Mouse (Mus musculus): Measurements from ENCODE around the gene Irgc1. TPM values are rescaled to one million over a fixed set of nuclear protein-coding genes. Genes with fewer than 3 reads are reported as not detected.
A peak's percentile ranks its signal among the peaks of the same experiment; 100 is the strongest.

The Irgc1 gene
- polyA plus RNA-seq, 1 experiment from 2014 or later: not detected

- Histone ChIP-seq H3K27me3 (ENCODE audit: control insufficient read depth, insufficient read depth, low read depth, low read length) (peaks cover 15% of the 10 kb centered on the region), H3K4me2 (ENCODE audit: low read depth, low read length) (no peak overlapping the region), H3K4me3 (ENCODE audit: low read length) (no peak overlapping the region), H3K9me3 (ENCODE audit: control insufficient read depth, low read length) (no peaks in the 10 kb centered on the region), H3K27ac (ENCODE audit: low read length) (no peak overlapping the region), H3K36me3 (ENCODE audit: control insufficient read depth, insufficient read depth, low read length) (no peaks in the 10 kb centered on the region), H3K9ac (ENCODE audit: low read length) (no peak overlapping the region), H3K4me1 (replicated peaks; ENCODE audit: control insufficient read depth, insufficient read depth, low read length) (no peaks in the 10 kb centered on the region)
- ATAC-seq (ENCODE audit: low read depth): no peak
- 90% methylated on average over 15 of the region's 15 CpGs for WGBS
Measured at GRCm38 (mm10) chr7:24430551-24431345, 21.3 kb downstream of the Irgc1 start.

GRCm38 (mm10) chr7:24429413-24430112 lies 22.5 kb downstream of the Irgc1 start:
- no peaks in the 10 kb centered on the region for H3K9me3 ChIP-seq (ENCODE audit: control insufficient read depth, low read length)
- no peaks in the 10 kb centered on the region for H3K36me3 ChIP-seq (ENCODE audit: control insufficient read depth, insufficient read depth, low read length)
- ATAC-seq (ENCODE audit: low read depth): no peak
- H3K27ac ChIP-seq (ENCODE audit: low read length): no peak overlapping the region
- H3K4me3 ChIP-seq (ENCODE audit: low read length): no peak overlapping the region
- no peaks in the 10 kb centered on the region for H3K4me1 ChIP-seq (replicated peaks; ENCODE audit: control insufficient read depth, insufficient read depth, low read length)
- H3K9ac ChIP-seq (ENCODE audit: low read length): no peak overlapping the region
- WGBS: 48% methylated on average over 16 of the region's 16 CpGs
- H3K4me2 ChIP-seq (ENCODE audit: low read depth, low read length): no peak overlapping the region
- peaks cover 15% of the 10 kb centered on the region for H3K27me3 ChIP-seq (ENCODE audit: control insufficient read depth, insufficient read depth, low read depth, low read length)

GRCm38 (mm10) chr7:24428725-24429124 lies 23.4 kb downstream of the Irgc1 start:
- 82% methylated on average over 5 of the region's 5 CpGs for WGBS
- Histone ChIP-seq H3K27me3 (ENCODE audit: control insufficient read depth, insufficient read depth, low read depth, low read length) (peaks cover 15% of the 10 kb centered on the region), H3K4me2 (ENCODE audit: low read depth, low read length) (no peak overlapping the region), H3K4me3 (ENCODE audit: low read length) (no peak overlapping the region), H3K36me3 (ENCODE audit: control insufficient read depth, insufficient read depth, low read length) (no peaks in the 10 kb centered on the region), H3K4me1 (replicated peaks; ENCODE audit: control insufficient read depth, insufficient read depth, low read length) (no peaks in the 10 kb centered on the region), H3K9ac (ENCODE audit: low read length) (no peak overlapping the region), H3K27ac (ENCODE audit: low read length) (no peak overlapping the region), H3K9me3 (ENCODE audit: control insufficient read depth, low read length) (no peaks in the 10 kb centered on the region)
- ATAC-seq (ENCODE audit: low read depth): no peak

GRCm38 (mm10) chr7:24427168-24427567 lies 24.9 kb downstream of the Irgc1 start:
- Histone ChIP-seq H3K27me3 (ENCODE audit: control insufficient read depth, insufficient read depth, low read depth, low read length) (peaks cover 5% of the 10 kb centered on the region), H3K9ac (ENCODE audit: low read length) (no peak overlapping the region), H3K9me3 (ENCODE audit: control insufficient read depth, low read length) (no peaks in the 10 kb centered on the region), H3K36me3 (ENCODE audit: control insufficient read depth, insufficient read depth, low read length) (no peaks in the 10 kb centered on the region; the same call in 1 of the 2 replicates), H3K4me1 (replicated peaks; ENCODE audit: control insufficient read depth, insufficient read depth, low read length) (no peaks in the 10 kb centered on the region), H3K4me3 (ENCODE audit: low read length) (no peak overlapping the region), H3K4me2 (ENCODE audit: low read depth, low read length) (no peak overlapping the region), H3K27ac (ENCODE audit: low read length) (no peak overlapping the region)
- ATAC-seq (ENCODE audit: low read depth): no peak
- WGBS: 93% methylated on average over 8 of the region's 8 CpGs

GRCm38 (mm10) chr7:24425919-24426318 lies 26.2 kb downstream of the Irgc1 start:
- 76% methylated on average over 9 of the region's 9 CpGs for WGBS
- Histone ChIP-seq H3K4me1 (replicated peaks; ENCODE audit: control insufficient read depth, insufficient read depth, low read length) (no peaks in the 10 kb centered on the region), H3K27me3 (ENCODE audit: control insufficient read depth, insufficient read depth, low read depth, low read length) (no peaks in the 10 kb centered on the region), H3K27ac (ENCODE audit: low read length) (no peak overlapping the region), H3K4me3 (ENCODE audit: low read length) (no peak overlapping the region), H3K9ac (ENCODE audit: low read length) (no peak overlapping the region), H3K4me2 (ENCODE audit: low read depth, low read length) (no peak overlapping the region), H3K36me3 (ENCODE audit: control insufficient read depth, insufficient read depth, low read length) (peaks cover 2% of the 10 kb centered on the region), H3K9me3 (ENCODE audit: control insufficient read depth, low read length) (no peaks in the 10 kb centered on the region)
- no peak for ATAC-seq (ENCODE audit: low read depth)

- H3K9me3 ChIP-seq (ENCODE audit: control insufficient read depth, low read length): no peaks in the 10 kb centered on the region
- WGBS: 60% methylated on average over 12 of the region's 12 CpGs
- no peak overlapping the region; the same call in 1 of the 2 replicates for H3K9ac ChIP-seq (ENCODE audit: low read length)
- H3K27ac ChIP-seq (ENCODE audit: low read length): no peak overlapping the region; the same call in 1 of the 2 replicates
- ATAC-seq (ENCODE audit: low read depth): peak; percentile 48; the same call in 1 of the 2 replicates
- no peak overlapping the region for H3K4me2 ChIP-seq (ENCODE audit: low read depth, low read length)
- peaks cover 8% of the 10 kb centered on the region for H3K36me3 ChIP-seq (ENCODE audit: control insufficient read depth, insufficient read depth, low read length)
- H3K4me3 ChIP-seq (ENCODE audit: low read length): no peak overlapping the region
- H3K27me3 ChIP-seq (ENCODE audit: control insufficient read depth, insufficient read depth, low read depth, low read length): no peaks in the 10 kb centered on the region
- H3K4me1 ChIP-seq (replicated peaks; ENCODE audit: control insufficient read depth, insufficient read depth, low read length): no peaks in the 10 kb centered on the region
Measured at GRCm38 (mm10) chr7:24423956-24424732, 28.0 kb downstream of the Irgc1 start.

GRCm38 (mm10) chr7:24423107-24423763 lies 28.9 kb downstream of the Irgc1 start:
- Histone ChIP-seq H3K27ac (ENCODE audit: low read length) (no peak overlapping the region), H3K27me3 (ENCODE audit: control insufficient read depth, insufficient read depth, low read depth, low read length) (no peaks in the 10 kb centered on the region), H3K9ac (ENCODE audit: low read length) (no peak overlapping the region), H3K4me2 (ENCODE audit: low read depth, low read length) (no peak overlapping the region), H3K36me3 (ENCODE audit: control insufficient read depth, insufficient read depth, low read length) (peaks cover 8% of the 10 kb centered on the region), H3K9me3 (ENCODE audit: control insufficient read depth, low read length) (no peaks in the 10 kb centered on the region), H3K4me1 (replicated peaks; ENCODE audit: control insufficient read depth, insufficient read depth, low read length) (no peaks in the 10 kb centered on the region), H3K4me3 (ENCODE audit: low read length) (no peak overlapping the region)
- WGBS: 76% methylated on average over 15 of the region's 15 CpGs
- ATAC-seq (ENCODE audit: low read depth): no peak

- H3K9ac ChIP-seq (ENCODE audit: low read length): no peak overlapping the region
- H3K4me3 ChIP-seq (ENCODE audit: low read length): no peak overlapping the region
- no peak overlapping the region for H3K27ac ChIP-seq (ENCODE audit: low read length)
- no peak for ATAC-seq (ENCODE audit: low read depth)
- no peak overlapping the region for H3K4me2 ChIP-seq (ENCODE audit: low read depth, low read length)
- no peaks in the 10 kb centered on the region for H3K4me1 ChIP-seq (replicated peaks; ENCODE audit: control insufficient read depth, insufficient read depth, low read length)
- H3K27me3 ChIP-seq (ENCODE audit: control insufficient read depth, insufficient read depth, low read depth, low read length): no peaks in the 10 kb centered on the region
- WGBS: 74% methylated on average over 8 of the region's 8 CpGs
- no peaks in the 10 kb centered on the region for H3K9me3 ChIP-seq (ENCODE audit: control insufficient read depth, low read length)
- peaks cover 8% of the 10 kb centered on the region for H3K36me3 ChIP-seq (ENCODE audit: control insufficient read depth, insufficient read depth, low read length)
Measured at GRCm38 (mm10) chr7:24422251-24422650, 29.8 kb downstream of the Irgc1 start.
